Mouse (Mus musculus): ENCODE data around the gene Met.

DNA sequence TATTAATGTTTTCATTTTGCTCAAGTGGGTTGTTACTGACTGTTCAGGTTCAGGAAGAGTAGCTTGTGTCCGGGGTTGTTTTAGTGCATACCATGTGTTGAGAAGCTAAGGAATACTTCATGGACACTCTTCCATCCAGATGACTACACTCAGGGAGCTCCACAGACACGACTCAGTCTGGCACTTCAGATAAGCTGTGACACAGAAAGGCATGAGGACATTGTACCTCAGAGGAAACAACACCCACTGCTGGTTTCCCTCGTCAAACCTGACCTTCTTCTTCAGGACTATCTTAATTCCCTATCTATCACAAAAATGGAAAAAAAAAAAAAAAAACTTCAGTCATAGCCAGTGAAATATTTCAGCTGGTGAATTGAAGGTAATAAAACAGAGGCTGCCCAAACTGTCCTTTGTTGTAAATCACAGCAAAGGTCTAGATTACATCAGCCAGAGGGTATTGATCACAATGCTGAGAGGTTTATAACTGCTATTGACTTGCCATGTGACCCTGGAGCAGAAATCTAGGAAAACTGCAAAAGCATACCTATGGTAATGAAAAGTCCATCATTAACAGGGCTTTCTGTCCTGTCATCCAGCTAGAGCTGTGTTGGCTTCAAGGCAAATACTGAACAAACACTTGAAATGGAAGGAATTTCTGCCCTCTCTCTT lies 114.6 kb downstream of the Met start:
- TF ChIP-seq CTCF (IDR thresholded peaks at IDR 0.05; ENCODE audit: extremely low read depth, insufficient read length, insufficient replicate concordance, low read depth, low read length) (no peak), POLR2A (IDR thresholded peaks at IDR 0.05; ENCODE audit: low read depth, low read length) (no peak)
